12 mouse cellular contexts compared by ENCODE assay signal in the genomic region with DNA sequence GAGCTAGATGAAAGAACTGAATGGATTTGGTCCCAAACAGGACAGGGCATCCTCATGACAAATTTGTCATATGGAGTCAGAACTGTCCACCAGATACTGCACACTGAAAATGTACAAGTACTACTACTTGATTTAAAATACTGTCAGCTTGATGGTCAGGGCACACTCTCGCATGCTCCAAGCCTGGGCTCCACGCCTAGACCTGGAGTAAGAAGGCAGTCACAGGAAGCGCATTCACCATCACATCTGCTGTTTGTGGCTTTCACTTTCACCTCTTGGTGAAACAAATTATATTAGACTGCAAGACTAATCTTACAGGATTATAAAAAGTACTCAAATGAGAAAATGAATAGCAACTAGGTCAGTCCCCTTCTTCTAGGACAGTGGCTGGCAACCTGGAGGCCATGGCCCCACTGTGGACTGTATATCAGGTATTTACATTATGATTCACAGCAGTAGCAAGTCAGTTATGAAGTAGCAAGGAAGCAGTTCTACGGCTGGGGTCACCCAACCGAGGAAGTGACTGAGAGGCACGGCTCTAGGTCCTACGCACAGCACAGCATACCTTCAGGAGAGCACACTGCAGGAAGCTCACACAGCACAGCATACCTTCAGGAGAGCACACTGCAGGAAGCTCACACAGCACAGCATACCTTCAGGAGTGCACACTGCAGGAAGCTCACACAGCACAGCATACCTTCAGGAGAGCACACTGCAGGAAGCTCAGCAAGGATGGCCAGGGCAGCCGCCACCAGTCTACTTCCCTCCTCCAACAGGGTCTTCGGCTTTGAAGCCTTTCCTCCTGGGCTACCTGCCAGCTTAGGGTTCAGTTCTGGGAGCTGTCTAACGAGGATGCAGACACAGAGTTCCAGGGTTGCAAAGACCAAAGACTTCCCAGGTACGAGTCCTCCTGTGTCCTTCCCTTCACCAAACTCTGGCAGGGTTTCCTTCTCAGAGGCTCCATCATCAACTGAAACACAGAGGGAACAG. TPM values are rescaled to one million over a fixed set of nuclear protein-coding genes. Genes with fewer than 3 reads are reported as not detected.
DNase-seq lines count a peak whose midpoint lies in the region; ATAC-seq and TF ChIP-seq lines count a peak whose summit lies in the region.
"Had no signal": no experiment of that assay in that cellular context is flagged by ENCODE, and none has a peak within 500 bp of the region (broad histone marks: within the 10 kb centered on the region; RNA-seq: fewer than 3 reads in every experiment).

No protein-coding gene starts in this region.

- no peaks in the 10 kb centered on the region for H3K9me3 ChIP-seq in heart, postnatal 0 days (replicated peaks; ENCODE audit: control insufficient read depth, low read length)
- no peaks in the 10 kb centered on the region for H3K9me3 ChIP-seq in forebrain, postnatal 0 days (ENCODE audit: low read length)
- H3K9me3 ChIP-seq in midbrain, embryonic 11.5 days (ENCODE audit: control insufficient read depth, low read length): no peaks in the 10 kb centered on the region
- H3K9me3 ChIP-seq: hindbrain, embryonic 15.5 days had no signal

- H3K4me2 ChIP-seq in heart, postnatal 0 days (ENCODE audit: low read depth, low read length): no peak overlapping the region; the same call in 1 of the 2 replicates
- no peak overlapping the region for H3K4me2 ChIP-seq in forebrain, postnatal 0 days (ENCODE audit: low read depth)
- no peak overlapping the region for H3K4me2 ChIP-seq in midbrain, embryonic 11.5 days
- H3K4me2 ChIP-seq: hindbrain, embryonic 15.5 days had no signal

- TF ChIP-seq EP300 in heart, postnatal 0 days (IDR thresholded peaks at IDR 0.05; ENCODE audit: low read depth): no peak

- no peak overlapping the region for H3K4me3 ChIP-seq in heart, postnatal 0 days (ENCODE audit: low read depth, low read length)
- H3K4me3 ChIP-seq in brown adipose tissue, adult 24 weeks (ENCODE audit: insufficient read depth, low read depth, low read length): no peak overlapping the region
- H3K4me3 ChIP-seq in forebrain, postnatal 0 days (ENCODE audit: low read depth, low read length): no peak overlapping the region
- no peak overlapping the region for H3K4me3 ChIP-seq in midbrain, embryonic 11.5 days (ENCODE audit: low read depth, low read length)
- H3K4me3 ChIP-seq: heart, adult 2 months; hindbrain, embryonic 15.5 days had no signal

- H3K9ac ChIP-seq in heart, postnatal 0 days (replicated peaks; ENCODE audit: low read depth, low read length): no peak overlapping the region
- H3K9ac ChIP-seq in forebrain, postnatal 0 days: no peak overlapping the region
- H3K9ac ChIP-seq in midbrain, embryonic 11.5 days (ENCODE audit: low read length): no peak overlapping the region
- H3K9ac ChIP-seq: hindbrain, embryonic 15.5 days had no signal

- no peak for DNase-seq in heart, postnatal 0 days (ENCODE audit: low spot score)
- DNase-seq in heart, adult 18-20 months: no peak
- DNase-seq in A20 (ENCODE audit: low read depth, low spot score): peak; percentile 84
- peak; percentile 65 to 68 for DNase-seq in spleen, postnatal 36 days (ENCODE audit: low spot score in 2 of 2)
- no peak for DNase-seq in forebrain, postnatal 0 days
- no peak for DNase-seq in Muller cell, postnatal 12 days (ENCODE audit: inconsistent ontology term)
- DNase-seq in midbrain, embryonic 11.5 days (ENCODE audit: low spot score, missing footprints): no peak
- DNase-seq: embryo, embryonic 11 days; heart, adult 2 months; lung, postnatal 36 days had no signal

- no peak for ATAC-seq in heart, postnatal 0 days (ENCODE audit: insufficient read depth, low read depth)
- no peak for ATAC-seq in forebrain, postnatal 0 days
- no peak for ATAC-seq in midbrain, embryonic 11.5 days (ENCODE audit: low FRiP score)

- H3K4me1 ChIP-seq in heart, postnatal 0 days (ENCODE audit: control insufficient read depth, insufficient read depth): no peaks in the 10 kb centered on the region
- no peaks in the 10 kb centered on the region for H3K4me1 ChIP-seq in brown adipose tissue, adult 24 weeks (ENCODE audit: control insufficient read depth, insufficient read depth, insufficient read length, low read length)
- no peaks in the 10 kb centered on the region for H3K4me1 ChIP-seq in forebrain, postnatal 0 days (ENCODE audit: insufficient read depth)
- H3K4me1 ChIP-seq in midbrain, embryonic 11.5 days (ENCODE audit: control insufficient read depth, insufficient read depth, low read length): no peaks in the 10 kb centered on the region
- H3K4me1 ChIP-seq: hindbrain, embryonic 15.5 days had no signal

- no peaks in the 10 kb centered on the region for H3K27me3 ChIP-seq in heart, postnatal 0 days (ENCODE audit: control insufficient read depth, insufficient read depth, low read length)
- no peaks in the 10 kb centered on the region for H3K27me3 ChIP-seq in forebrain, postnatal 0 days (ENCODE audit: insufficient read depth, low read length)
- H3K27me3 ChIP-seq in midbrain, embryonic 11.5 days (ENCODE audit: control insufficient read depth, insufficient read depth, low read length): no peaks in the 10 kb centered on the region
- H3K27me3 ChIP-seq: hindbrain, embryonic 15.5 days had no signal

- peaks cover 58% of the 10 kb centered on the region for H3K36me3 ChIP-seq in heart, postnatal 0 days (replicated peaks; ENCODE audit: control insufficient read depth, insufficient read depth, low read length)
- peaks cover 13% of the 10 kb centered on the region for H3K36me3 ChIP-seq in forebrain, postnatal 0 days (ENCODE audit: insufficient read depth)
- peaks cover 2% of the 10 kb centered on the region; the same call in 1 of the 2 replicates for H3K36me3 ChIP-seq in midbrain, embryonic 11.5 days (ENCODE audit: control insufficient read depth, insufficient read depth, low read length)

- peak overlapping the region; percentile 20; the same call in 1 of the 2 replicates for H3K27ac ChIP-seq in heart, postnatal 0 days (ENCODE audit: low read depth)
- peak overlapping the region; percentile 47; the same call in 1 of the 2 replicates for H3K27ac ChIP-seq in brown adipose tissue, adult 24 weeks (replicated peaks; ENCODE audit: low read depth, low read length)
- H3K27ac ChIP-seq in forebrain, postnatal 0 days (ENCODE audit: low read depth, low read length): no peak overlapping the region
- H3K27ac ChIP-seq in midbrain, embryonic 11.5 days (ENCODE audit: low read depth, low read length): no peak overlapping the region
- H3K27ac ChIP-seq: heart, adult 2 months; hindbrain, embryonic 15.5 days had no signal

- WGBS in heart, postnatal 0 days: 68% methylated on average over 11 of the region's 11 CpGs
- WGBS in forebrain, postnatal 0 days: 72% methylated on average over 11 of the region's 11 CpGs
- WGBS in midbrain, embryonic 11.5 days: 90% methylated on average over 11 of the region's 11 CpGs

- no peak for TF ChIP-seq CTCF in heart, postnatal 0 days (IDR thresholded peaks at IDR 0.05; ENCODE audit: low read depth)
- no peak for TF ChIP-seq CTCF in forebrain, postnatal 0 days (IDR thresholded peaks at IDR 0.05; ENCODE audit: low read depth)

RNA-seq across cellular contexts. Expression of gene Hectd1, which starts 58.3 kb away (rescaled TPM):
- total RNA-seq in heart, postnatal 0 days (2014; rRNA removed; ENCODE audit: low replicate concordance): 71.1 and 72.3 TPM in 2 replicates
- 24.3 and 27.1 TPM in 2 replicates for polyA plus RNA-seq in heart, postnatal 0 days (2015; fragmentation: Nextera tagmentation; extraction: Ambion mirVana)
- 10 to 100 TPM; 78.2 to 80.3 TPM for total RNA-seq in heart, adult 18-20 months (2021)
- 27.3 and 27.8 TPM in 2 replicates for polyA plus RNA-seq in brown adipose tissue, adult 24 weeks (2012; ENCODE audit: insufficient read depth, insufficient read length, missing spikeins)
- 70.5 and 93.6 TPM in 2 replicates for total RNA-seq in forebrain, postnatal 0 days (2014; rRNA removed)
- 18.2 and 27.6 TPM in 2 replicates for polyA plus RNA-seq in forebrain, postnatal 0 days (2015; fragmentation: Nextera tagmentation; extraction: Ambion mirVana)
- 30.3 and 35.1 TPM in 2 replicates for polyA plus RNA-seq in midbrain, embryonic 11.5 days (2014; fragmentation: Nextera tagmentation; extraction: Ambion mirVana)

Comparison
In these comparisons a context has a peak if more than half of its experiments do, and no peak if none do; other contexts are left out.
1. DNase-seq: peak in A20 (single experiment) and spleen, postnatal 36 days (2 of 2); none in heart, postnatal 0 days (single experiment), heart, adult 18-20 months (0 of 2), forebrain, postnatal 0 days (single experiment), Muller cell, postnatal 12 days (single experiment) and midbrain, embryonic 11.5 days (single experiment).
2. H3K27ac ChIP-seq: peak in heart, postnatal 0 days (single experiment) and brown adipose tissue, adult 24 weeks (single experiment); none in forebrain, postnatal 0 days (single experiment) and midbrain, embryonic 11.5 days (single experiment).